Mouse (Mus musculus) cerebellum, adult (tissue): ENCODE data around the gene B430305J03Rik.

Experiments used
- ATAC-seq: cut with Nextera tagmentation; 2 replicates; pipeline ENCODE4 v1.9.2; 2017; ENCODE audit warnings: mild to moderate bottlenecking, moderate library complexity, mixed read lengths; ENCODE audit not compliant: insufficient number of reproducible peaks, low FRiP score, low TSS enrichment

B430305J03Rik gene

GRCm38 (mm10) chr3:61355464-61355863, 10.3 kb downstream of the B430305J03Rik start:
- no peak for ATAC-seq

GRCm38 (mm10) chr3:61349433-61349832, 16.3 kb downstream of the B430305J03Rik start:
- no peak for ATAC-seq

DNA sequence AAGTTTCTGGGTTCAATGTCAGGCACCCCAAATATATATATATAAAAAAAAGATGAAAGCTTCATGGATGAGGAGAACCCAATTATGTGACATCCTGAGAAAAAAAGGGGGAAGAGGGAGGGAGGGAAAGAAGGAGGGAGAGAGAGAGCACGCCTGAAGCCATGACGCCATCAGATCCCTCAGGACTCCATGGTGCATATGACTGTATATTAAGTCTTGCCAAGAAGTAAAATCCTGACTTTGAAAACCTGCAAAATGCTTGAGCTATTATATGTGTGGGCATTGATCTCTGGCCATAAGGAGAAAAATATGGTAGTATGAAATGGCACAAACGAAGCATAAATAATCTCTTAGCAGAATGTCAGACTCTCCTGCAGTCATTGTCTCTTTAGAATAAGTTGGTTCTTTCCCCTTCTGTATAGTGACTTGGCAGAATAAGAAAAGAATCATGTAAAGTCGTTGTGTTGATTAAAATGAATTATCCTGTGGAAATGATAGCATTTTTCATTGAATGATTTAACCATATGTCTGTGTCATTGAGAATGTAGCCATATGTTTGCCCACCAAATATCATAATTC, 17.6 kb downstream of the B430305J03Rik start:
- ATAC-seq = no peak

GRCm38 (mm10) chr3:61345636-61346035, 20.1 kb downstream of the B430305J03Rik start:
- no peak for ATAC-seq

- no peak for ATAC-seq
These were observed 21.7 kb downstream of the B430305J03Rik start for GRCm38 (mm10) chr3:61344031-61344430.

GRCm38 (mm10) chr3:61340321-61340720, 25.4 kb downstream of the B430305J03Rik start:
- ATAC-seq = no peak

- no peak for ATAC-seq
These were observed 28.5 kb downstream of the B430305J03Rik start for GRCm38 (mm10) chr3:61337230-61337629.

GRCm38 (mm10) chr3:61336205-61336604, 29.5 kb downstream of the B430305J03Rik start:
- no peak for ATAC-seq

DNA sequence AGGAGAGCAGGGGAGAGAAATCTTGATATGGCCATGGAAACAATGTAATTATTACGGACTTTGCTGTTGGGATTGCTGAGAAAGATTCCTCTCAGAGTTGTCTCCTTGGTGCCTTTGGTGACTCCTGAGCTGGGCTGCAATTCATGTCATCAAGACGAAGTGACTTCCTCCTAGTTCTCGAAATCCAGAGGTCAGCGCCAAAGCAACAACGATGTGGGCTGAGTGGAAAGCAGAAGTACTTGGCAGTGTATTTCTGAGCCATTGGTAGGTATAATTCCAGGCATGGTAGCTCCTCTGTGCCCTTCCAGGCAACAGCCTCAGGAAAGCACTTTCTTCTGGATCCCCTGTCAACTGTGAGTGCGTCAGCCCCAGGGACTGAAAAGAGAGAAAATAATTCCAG, 44.1 kb downstream of the B430305J03Rik start:
- no peak for ATAC-seq

GRCm38 (mm10) chr3:61320031-61320430, 45.7 kb downstream of the B430305J03Rik start:
- no peak for ATAC-seq

DNA sequence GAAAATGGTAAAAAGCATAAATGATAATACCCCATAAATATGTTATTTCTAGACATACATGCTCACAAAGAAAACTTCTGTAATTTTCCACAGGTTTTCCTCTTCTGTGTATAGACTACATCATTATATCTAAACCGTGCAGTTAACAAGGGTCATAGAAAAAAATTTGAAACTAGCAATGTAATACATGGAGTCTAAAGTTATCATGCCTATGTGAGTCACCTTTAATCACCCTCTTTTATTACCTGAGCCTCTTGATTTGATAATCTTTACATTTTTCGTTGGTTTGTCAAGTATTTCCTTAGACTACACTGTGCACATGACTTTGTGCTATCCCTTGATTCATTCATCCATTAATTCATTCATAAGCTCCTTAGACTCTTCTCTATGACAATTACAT, 50.7 kb downstream of the B430305J03Rik start:
- no peak for ATAC-seq
